Mouse (Mus musculus) heart, adult 2 months (tissue): Measurements from ENCODE around the gene Tbc1d14.

ENCODE experiments used
- CTCF ChIP-seq: fragments of 200-600 bp; IDR thresholded peaks from 2 replicates; pipeline ENCODE4 v1.8.1; 2022; ENCODE audit warnings: antibody characterized with exemption, mild to moderate bottlenecking, moderate library complexity
- EP300 ChIP-seq: fragments of 200-500 bp; IDR thresholded peaks from 2 replicates; pipeline ENCODE4 v1.6.1; 2011; ENCODE audit warnings: low read depth, low read length, control low read depth; ENCODE audit not compliant: insufficient read depth

- TF ChIP-seq EP300 (no peak), CTCF (no peak)
Measured at GRCm38 (mm10) chr5:36505643-36506042, 87.4 kb downstream of the Tbc1d14 start.
